Mouse (Mus musculus): ENCODE measurements around the gene Chchd6.

The Chchd6 gene

DNA sequence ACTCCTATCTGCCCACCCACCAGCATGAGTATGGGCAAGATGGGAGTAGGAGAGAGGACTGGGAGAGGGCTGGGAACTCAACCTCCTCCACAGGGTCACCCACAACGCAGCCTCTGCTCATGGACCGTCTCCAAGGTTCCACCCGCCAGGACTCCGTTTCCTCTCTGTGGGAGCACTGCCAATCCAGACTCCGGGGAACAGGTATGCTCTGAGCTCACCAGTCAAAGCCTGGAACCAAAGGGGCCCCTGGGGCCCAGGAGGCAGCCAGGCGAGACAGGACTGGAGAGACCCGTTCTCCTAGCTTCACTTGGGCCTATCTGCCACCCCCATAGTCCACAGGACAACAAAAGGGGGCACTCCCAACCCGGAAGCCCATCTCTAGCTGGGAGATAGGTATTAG, 242.4 kb downstream of the Chchd6 start:
- no peak for DNase-seq

DNA sequence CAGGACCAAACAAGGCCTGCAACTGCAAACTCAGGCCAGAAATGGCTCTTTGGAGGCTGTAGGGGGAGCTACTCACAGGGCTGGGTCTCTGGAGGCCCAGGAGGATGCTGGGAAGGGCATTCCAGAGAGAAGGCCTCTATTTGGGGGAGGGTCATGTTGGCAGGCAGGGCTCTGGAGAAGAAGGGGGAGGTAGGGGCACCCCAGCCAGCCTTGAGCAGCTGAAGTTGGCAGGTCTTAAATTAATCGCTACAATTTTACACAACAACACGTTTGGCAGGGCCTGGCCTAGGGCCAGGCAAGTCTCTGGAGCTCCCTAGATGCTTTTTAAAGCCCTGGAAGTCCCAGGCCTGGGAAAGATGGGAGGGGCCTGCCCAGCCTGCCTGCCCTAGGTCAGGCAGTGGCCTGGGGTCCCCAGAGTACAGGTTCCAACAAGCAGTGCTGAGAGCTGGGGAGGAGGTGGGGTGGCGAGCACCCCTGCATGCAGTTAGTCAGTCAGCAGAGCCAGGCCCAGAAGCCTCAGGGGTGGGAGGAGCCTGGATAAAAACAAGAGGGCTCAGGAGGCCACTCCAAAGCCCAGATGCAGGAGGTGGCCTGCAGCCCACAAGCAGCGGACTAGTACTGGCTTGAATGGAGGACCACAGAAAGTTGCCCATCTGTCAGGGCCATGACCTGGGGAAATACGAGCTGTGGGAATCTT, 243.9 kb downstream of the Chchd6 start:
- no peak for DNase-seq

DNA sequence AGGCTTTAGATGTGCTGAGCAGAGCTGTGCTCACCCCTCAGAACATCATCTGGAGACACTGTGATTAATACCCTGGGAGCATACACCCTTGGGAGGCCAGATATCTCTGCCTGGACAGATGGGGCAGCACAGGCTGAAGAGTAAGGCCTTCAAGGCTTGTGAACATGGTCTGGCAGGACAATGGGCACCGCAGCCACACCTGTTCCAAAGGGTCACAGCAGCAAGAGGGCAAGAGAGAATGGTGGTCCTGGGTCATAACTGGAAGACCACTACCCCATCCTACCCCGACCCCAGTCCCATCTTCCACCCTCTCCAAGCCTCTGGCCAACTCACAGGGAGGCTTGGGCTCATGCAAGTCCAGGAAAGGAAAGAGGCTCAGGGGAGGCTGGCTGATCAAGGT, 244.9 kb downstream of the Chchd6 start:
- no peak for DNase-seq

DNA sequence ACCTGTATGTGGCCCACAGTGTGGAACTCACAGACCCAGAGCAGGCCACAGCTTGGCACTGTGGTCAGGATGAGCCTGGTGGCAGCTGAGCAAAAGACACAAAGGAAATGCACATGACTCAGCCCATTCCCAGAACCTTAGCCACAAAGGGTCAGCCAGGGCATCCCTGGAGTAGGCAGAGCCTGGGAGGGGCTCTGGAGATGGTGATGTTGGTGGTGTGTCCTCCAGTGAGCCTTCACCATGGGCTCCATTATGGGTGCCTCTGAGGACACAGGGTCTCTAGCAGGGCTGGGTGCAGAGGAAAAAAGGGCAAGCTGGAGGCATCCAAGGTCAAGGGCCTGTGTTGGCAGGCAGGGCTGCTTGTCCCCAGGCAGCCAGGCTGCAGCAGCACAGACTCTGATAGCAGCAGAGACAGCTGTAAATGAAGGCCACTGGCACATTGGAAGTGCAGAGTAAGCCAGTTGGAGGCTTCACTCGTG, 245.4 kb downstream of the Chchd6 start:
- no peak for DNase-seq

DNA sequence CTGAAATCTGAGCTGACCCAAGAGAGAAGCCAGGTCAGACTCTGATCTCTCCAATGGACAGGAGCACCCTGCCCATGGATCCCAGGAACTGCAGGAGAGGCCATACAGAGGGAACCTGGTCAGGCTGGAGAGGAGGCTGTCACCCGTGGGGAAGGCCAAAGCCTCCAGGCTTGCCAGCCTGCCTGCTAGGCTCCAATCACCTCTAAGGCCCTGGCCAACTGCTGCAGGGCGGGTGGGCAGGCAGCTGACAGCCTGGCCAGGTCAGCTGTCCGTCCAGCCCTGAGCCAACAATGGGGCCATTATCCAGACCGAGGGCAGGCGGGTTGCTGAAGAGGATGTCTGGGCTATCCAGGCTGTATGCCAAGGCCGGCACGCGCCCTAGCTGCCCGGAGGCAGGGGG, 247.1 kb downstream of the Chchd6 start:
- DNase-seq: peak; percentile 75

DNA sequence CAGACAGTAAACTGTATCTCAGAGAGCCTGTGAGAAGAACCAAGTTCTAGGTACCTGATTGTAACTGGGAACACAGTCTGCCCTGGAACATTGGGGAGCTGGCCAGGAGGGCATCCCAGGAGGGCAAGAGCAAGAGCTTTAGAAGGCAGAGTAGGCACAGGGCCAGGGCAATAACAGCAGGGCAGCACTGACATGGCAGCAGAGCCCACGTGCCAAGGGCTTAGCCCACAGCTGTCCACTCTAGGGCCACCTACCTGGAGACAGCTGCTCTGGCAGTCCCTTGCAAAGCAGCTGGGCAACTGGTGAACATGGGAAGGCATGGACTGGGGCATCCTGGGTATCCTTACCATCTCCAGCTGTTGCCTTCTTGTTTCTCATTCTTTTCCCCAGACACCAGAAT, 247.7 kb downstream of the Chchd6 start:
- DNase-seq: no peak

DNA sequence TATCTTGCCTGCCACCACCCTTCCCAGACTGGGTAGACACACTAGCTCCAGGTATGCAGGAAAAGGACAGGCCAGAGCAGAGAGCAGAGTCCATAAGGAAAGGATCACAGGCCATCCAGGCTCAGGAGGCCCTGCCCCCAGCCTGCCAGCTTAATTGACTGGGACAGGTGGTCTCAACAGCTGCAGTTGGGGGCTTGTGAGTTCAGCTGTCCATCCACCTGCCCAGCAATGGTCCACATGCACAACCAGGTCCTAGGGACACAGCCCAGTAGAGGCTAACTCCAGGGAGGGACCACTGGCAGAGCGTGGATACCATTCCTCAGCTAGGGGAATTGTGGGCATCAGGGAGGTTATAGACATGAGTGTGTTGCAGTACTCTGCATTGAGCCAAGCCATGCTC, 249.6 kb downstream of the Chchd6 start:
- DNase-seq: no peak

DNA sequence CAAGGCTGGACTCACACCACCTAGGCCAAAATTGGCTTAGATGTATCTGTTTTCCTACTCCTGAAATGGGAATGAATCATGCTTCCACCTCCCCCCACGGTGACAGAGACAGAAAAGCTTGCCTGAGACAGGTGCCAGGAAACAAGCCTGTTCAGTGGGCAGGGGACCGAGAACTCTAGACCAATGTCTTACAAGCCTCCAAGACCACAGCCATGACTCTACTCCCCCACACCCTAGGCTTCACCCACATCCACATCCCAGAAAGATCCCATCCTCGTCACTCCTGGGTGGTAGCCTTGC, 250.0 kb downstream of the Chchd6 start:
- DNase-seq: no peak

DNA sequence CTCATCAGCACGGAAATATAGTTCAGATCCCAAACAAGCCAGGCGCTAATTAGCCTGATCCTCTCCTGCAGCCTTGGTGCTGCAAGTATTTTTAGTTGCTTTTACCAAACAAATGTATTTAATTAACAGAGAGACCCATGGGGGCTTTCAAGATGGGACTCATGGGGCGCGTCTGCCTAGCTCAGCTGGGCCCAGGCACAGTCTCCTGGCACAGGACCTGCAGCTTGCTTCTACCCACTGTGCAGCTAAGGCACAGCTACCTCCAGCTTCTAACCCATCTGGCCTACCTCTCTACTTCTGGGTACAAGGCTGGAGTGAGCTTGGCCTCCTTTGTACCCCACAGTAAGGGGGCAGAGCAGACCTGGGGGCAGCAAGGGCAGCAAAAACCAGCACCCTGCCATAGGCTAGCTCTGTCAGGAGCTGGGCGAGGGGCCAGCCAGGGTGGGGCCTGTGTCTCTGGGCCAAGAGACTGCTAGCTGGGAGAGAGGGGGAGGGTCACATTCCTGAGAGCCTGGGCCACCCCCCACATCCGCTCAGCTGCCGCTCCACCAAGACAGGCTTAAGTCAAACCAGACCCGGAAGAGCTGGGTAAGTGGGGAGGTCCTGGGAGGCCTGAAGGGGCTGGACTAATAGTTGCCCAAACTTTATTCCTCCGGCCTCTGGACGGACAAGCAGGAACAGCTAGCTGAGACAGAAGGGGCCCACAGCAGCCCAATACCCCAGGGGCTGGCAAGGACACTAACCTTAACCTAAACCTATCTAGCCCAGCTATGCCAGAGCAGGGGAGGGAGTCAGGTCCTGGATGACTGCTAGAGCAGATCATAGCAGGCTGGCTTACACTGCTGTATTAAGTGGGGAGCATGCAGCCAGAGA, 250.6 kb downstream of the Chchd6 start:
- no peak for DNase-seq

DNA sequence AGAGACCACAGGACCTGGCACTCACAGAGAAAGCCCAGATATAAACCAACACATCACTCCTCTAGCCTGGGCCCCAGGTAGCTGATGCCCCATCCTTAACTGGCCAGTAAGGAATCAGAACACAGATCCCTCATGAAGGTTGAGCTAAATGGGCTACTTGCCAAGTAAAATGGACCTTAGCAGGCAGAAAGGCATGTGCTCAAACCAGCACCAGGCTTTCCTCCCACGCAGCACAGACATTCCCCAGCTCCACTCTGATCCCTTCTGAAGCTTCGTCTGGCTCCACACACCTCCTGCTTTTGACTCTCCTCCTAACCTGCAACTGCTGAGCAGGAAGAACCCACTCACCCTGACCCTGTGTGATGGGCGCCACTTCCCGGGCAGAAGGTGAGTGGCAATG, 253.5 kb downstream of the Chchd6 start:
- no peak for DNase-seq

DNA sequence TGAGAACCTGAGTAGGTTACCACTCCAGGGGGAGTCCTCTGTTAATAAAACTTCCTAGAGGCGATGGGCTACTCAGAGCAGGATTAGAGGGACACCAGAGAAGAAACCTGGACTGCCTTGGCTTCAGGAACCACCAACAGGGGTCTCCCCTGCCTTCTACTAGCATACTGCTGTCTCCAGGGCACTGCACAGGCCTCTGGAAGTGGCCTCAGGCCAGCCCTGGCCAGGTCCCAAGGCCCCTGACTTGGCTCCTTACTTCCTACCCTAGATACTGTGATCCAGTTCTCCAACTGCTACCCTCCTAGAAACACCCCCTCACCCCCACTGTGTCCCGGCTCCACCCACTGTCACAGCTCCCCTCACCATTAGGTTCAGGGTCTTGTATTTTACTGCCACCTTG, 256.0 kb downstream of the Chchd6 start:
- DNase-seq: no peak

DNA sequence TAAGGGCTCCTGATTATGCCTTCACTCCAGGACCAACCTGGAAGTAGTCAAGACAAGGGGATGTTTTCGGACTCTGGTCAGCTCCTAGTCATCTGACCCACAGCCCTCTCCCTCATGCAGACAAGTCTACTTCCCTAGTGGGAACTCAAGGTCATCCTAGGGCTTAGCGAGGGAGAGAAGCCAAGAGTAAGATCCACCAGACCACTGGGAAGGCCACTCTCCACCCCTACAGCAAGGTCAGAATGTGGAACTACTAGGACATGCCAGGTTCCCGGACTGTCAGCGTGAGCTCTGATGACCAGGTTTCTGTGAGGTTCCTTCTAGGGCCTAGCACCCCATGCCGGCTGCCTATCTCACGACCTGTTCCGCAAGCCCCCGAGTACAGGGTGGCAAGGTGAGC, 256.7 kb downstream of the Chchd6 start:
- no peak for DNase-seq

DNA sequence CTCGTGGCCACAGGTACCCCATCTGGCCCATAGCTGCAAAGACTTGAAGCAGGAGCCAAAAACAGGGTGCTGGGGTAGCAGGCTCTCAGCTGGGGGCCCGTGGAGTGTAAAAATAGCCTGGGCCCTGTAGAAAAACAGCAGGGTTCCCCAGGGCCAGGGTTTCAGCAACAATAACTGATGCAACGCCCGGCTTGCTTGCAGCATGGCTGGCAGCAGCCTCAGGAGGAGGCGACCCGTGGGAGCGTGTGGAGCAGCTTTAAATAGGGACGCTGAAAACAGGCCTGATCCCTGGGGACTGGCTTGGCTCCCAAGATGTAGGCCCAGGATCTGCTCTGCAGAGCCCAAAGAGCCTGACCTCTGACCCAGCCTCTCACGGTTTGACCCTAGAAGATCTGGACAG, 257.9 kb downstream of the Chchd6 start:
- DNase-seq: no peak

DNA sequence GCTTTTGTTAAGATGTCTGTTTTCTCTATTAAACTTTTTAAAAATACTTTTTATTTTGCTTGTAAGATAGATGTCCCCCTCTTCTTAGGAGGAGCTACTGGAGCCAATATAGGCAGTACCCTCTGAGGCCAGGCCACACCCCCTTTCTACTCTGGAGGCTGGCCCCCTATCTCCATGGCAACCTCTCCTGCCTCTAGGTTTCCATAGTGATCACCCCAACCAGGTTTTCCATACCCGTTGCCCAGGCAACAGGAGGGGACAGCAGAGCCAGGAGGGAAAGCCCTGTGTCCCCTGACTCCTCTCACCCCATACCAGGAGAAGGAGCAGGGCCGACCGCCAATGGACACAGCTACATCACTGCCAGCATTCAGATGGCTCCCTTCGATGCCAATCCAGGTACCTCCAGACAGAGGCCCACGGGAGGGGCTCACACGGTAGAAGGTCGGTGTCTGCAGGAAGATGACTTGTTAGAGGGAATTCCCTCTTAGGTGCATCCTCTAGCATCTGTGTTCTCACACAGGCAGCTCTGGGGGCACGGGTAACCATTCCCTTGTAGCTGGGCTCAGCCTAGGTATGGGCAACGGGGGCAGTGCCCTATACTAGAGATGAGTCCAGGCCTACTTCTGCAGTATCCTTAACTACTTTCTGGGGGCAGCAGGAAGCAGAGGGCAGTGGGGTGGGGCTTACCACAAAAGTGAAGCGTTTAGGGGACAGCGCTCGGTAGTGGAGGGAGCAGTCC, 261.3 kb downstream of the Chchd6 start:
- no peak for DNase-seq
